Mouse (Mus musculus) neural tube, embryonic 11.5 days (tissue): ENCODE results near the gene Tmem30a. TPM values are rescaled to one million over a fixed set of nuclear protein-coding genes. Genes with fewer than 3 reads are reported as not detected.

Source experiments
- ATAC-seq: fragments of 200-750 bp; cut with Nextera tagmentation; 2 replicates; pipeline ENCODE4 v1.8.0; 2017; ENCODE audit warnings: moderate number of reproducible peaks, mild to moderate bottlenecking, moderate TSS enrichment, moderate library complexity; ENCODE audit not compliant: insufficient read depth, low FRiP score, low TSS enrichment
- DNase-seq: peaks from one replicate; pipeline ENCODE4 v3.0.0-alpha.2; 2015; ENCODE audit warnings: low spot score
- H3K27ac ChIP-seq: fragments of 300-500 bp; sonication (generic); 2 replicates; pipeline ENCODE4 v1.5.1; 2014; ENCODE audit warnings: low read depth, mild to moderate bottlenecking, low read length
- H3K27me3 ChIP-seq: fragments of 300-500 bp; sonication (generic); 2 replicates; pipeline ENCODE4 v1.6.1; 2014; ENCODE audit warnings: mild to moderate bottlenecking, low read length, mixed read lengths; ENCODE audit not compliant: control insufficient read depth, insufficient read depth
- H3K36me3 ChIP-seq: fragments of 300-500 bp; sonication (generic); 2 replicates; pipeline ENCODE4 v1.6.1; 2014; ENCODE audit warnings: mild to moderate bottlenecking, low read length, moderate library complexity, mixed read lengths; ENCODE audit not compliant: control insufficient read depth, insufficient read depth
- H3K4me1 ChIP-seq: fragments of 300-500 bp; sonication (generic); 2 replicates; pipeline ENCODE4 v1.6.1; 2014; ENCODE audit warnings: low read length, mixed read lengths; ENCODE audit not compliant: control insufficient read depth, insufficient read depth
- H3K4me2 ChIP-seq: fragments of 300-500 bp; sonication (generic); 2 replicates; pipeline ENCODE4 v1.6.1; 2014; ENCODE audit warnings: low read depth, mild to moderate bottlenecking, moderate library complexity
- H3K4me3 ChIP-seq: fragments of 300-500 bp; sonication (generic); 2 replicates; pipeline ENCODE4 v1.5.1; 2014; ENCODE audit warnings: low read depth, low read length
- H3K9ac ChIP-seq: fragments of 300-500 bp; sonication (generic); 2 replicates; pipeline ENCODE4 v1.6.1; 2014; ENCODE audit warnings: mild to moderate bottlenecking, low read length
- H3K9me3 ChIP-seq: fragments of 300-500 bp; sonication (generic); 2 replicates; pipeline ENCODE4 v1.6.1; 2016; ENCODE audit warnings: low read length; ENCODE audit not compliant: control insufficient read depth
- whole genome bisulfite sequencing: fragments of 180-500 bp; shearing (Covaris S2); extraction: QIAGEN DNeasy Blood & Tissue Kit; methylation state at CpG from one replicate; pipeline ENCODE4 v1.1.7; 2014; 5-methylcytosine and 5-hydroxymethylcytosine counted together
- polyA plus RNA-seq: library from polyadenylated mRNA; unstranded; fragments of >200 nt; fragmentation: Nextera tagmentation; extraction: Ambion mirVana; gene quantifications from 2 replicates; pipeline ENCODE4 v1.2.1, GENCODE M21; 2014

Gene Tmem30a
- polyA plus RNA-seq, 1 experiment from 2014 or later, result 100.0 TPM

- H3K9me3 ChIP-seq, result no peaks in the 10 kb centered on the region
- ATAC-seq, result no peak
Measured at GRCm38 (mm10) chr9:79806317-79807075, 13.2 kb upstream of the Tmem30a start.

GRCm38 (mm10) chr9:79805426-79805825, 12.1 kb upstream of the Tmem30a start:
- no peaks in the 10 kb centered on the region for H3K9me3 ChIP-seq
- 91% methylated on average over 10 of the region's 10 CpGs for WGBS
- no peaks in the 10 kb centered on the region for H3K4me1 ChIP-seq
- H3K9ac ChIP-seq, result no peak overlapping the region
- H3K27ac ChIP-seq, result no peak overlapping the region
- no peak overlapping the region for H3K4me3 ChIP-seq
- H3K36me3 ChIP-seq, result no peaks in the 10 kb centered on the region
- H3K27me3 ChIP-seq, result no peaks in the 10 kb centered on the region
- DNase-seq (no peak), ATAC-seq (no peak)
- H3K4me2 ChIP-seq, result no peak overlapping the region

More at GRCm38 (mm10) chr9:79806317-79807075, 13.2 kb upstream of the Tmem30a start:
- H3K27ac ChIP-seq, result no peak overlapping the region
- H3K27me3 ChIP-seq, result no peaks in the 10 kb centered on the region
- peak; percentile 16 for DNase-seq
- no peak overlapping the region for H3K9ac ChIP-seq
- no peak overlapping the region for H3K4me3 ChIP-seq
- H3K36me3 ChIP-seq, result no peaks in the 10 kb centered on the region
- H3K4me1 ChIP-seq, result no peaks in the 10 kb centered on the region
- 43% methylated on average over 12 of the region's 12 CpGs for WGBS
- H3K4me2 ChIP-seq, result no peak overlapping the region

DNA sequence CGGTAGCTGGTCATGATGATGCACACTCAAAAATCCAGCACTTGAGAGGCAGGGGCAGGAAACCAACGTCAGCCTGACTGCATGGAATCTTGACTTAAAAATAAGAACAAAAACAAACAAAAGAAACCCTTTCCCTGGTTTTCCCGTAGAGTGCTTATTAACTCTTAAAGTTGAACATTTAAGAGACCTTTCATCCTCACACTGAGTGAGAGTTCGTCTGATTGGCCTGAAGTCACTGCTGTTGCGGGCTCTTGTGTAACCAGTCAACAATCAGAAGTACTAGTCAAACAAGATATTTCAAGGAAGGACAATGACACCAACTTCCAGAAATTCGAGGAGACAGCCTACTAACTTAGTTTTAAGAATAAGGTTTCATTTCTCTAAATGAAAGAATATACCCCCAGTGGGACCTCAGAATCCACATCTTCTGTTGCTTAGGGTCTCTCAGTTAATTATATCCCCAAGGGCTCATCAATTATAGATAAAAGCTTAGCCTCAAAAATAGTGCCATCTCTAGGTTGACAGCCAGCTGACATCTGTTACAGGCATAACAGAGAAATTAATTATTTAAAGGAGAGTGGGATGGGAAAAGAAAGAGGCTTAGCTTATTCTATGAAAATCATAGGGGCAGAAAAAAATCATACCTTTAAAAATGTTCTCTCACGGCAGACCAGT, 3.3 kb upstream of the Tmem30a start:
- DNase-seq (no peak), ATAC-seq (no peak)
- Histone ChIP-seq H3K9ac (no peak overlapping the region), H3K4me3 (no peak overlapping the region), H3K27me3 (no peaks in the 10 kb centered on the region), H3K9me3 (no peaks in the 10 kb centered on the region), H3K27ac (no peak overlapping the region), H3K36me3 (no peaks in the 10 kb centered on the region), H3K4me1 (0 out of 2 replicates have a peak, but pooled peaks cover 2% of the 10 kb centered on the region), H3K4me2 (no peak overlapping the region)
- 75% methylated on average over 7 of the region's 7 CpGs for WGBS

- DNase-seq, result no peak
- no peaks in the 10 kb centered on the region for H3K27me3 ChIP-seq
- ATAC-seq, result no peak
- 0 out of 2 replicates have a peak, but pooled peaks cover 2% of the 10 kb centered on the region for H3K4me1 ChIP-seq
- WGBS, result 88% methylated on average over 1 of the region's 1 CpGs
- H3K4me2 ChIP-seq, result no peak overlapping the region
- no peak overlapping the region for H3K4me3 ChIP-seq
- no peaks in the 10 kb centered on the region for H3K9me3 ChIP-seq
- no peaks in the 10 kb centered on the region for H3K36me3 ChIP-seq
- no peak overlapping the region for H3K9ac ChIP-seq
- H3K27ac ChIP-seq, result no peak overlapping the region
Measured at GRCm38 (mm10) chr9:79795076-79795475, 1.8 kb upstream of the Tmem30a start.

DNA sequence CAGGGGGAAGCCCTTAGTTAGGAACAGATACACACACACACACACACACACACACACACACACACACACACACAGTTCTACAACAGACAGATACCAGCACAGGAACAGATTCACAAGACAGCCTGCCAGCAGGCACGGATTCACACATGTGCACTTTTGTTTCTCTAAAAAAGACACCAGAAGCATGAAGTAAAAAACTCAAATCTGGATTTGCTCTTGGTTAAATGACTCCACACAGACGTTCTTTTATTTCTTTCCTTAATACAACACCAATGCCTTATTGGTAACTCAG, 7.6 kb downstream of the Tmem30a start:
- H3K4me1 ChIP-seq, result peaks cover 3% of the 10 kb centered on the region; the same call in 1 of the 2 replicates
- DNase-seq (no peak), ATAC-seq (no peak)
- H3K36me3 ChIP-seq, result no peaks in the 10 kb centered on the region
- no peak overlapping the region for H3K4me2 ChIP-seq
- no peak overlapping the region for H3K27ac ChIP-seq
- H3K9me3 ChIP-seq, result no peaks in the 10 kb centered on the region
- H3K27me3 ChIP-seq, result no peaks in the 10 kb centered on the region
- no peak overlapping the region for H3K9ac ChIP-seq
- 80% methylated on average over 2 of the region's 2 CpGs for WGBS
- no peak overlapping the region for H3K4me3 ChIP-seq

DNA sequence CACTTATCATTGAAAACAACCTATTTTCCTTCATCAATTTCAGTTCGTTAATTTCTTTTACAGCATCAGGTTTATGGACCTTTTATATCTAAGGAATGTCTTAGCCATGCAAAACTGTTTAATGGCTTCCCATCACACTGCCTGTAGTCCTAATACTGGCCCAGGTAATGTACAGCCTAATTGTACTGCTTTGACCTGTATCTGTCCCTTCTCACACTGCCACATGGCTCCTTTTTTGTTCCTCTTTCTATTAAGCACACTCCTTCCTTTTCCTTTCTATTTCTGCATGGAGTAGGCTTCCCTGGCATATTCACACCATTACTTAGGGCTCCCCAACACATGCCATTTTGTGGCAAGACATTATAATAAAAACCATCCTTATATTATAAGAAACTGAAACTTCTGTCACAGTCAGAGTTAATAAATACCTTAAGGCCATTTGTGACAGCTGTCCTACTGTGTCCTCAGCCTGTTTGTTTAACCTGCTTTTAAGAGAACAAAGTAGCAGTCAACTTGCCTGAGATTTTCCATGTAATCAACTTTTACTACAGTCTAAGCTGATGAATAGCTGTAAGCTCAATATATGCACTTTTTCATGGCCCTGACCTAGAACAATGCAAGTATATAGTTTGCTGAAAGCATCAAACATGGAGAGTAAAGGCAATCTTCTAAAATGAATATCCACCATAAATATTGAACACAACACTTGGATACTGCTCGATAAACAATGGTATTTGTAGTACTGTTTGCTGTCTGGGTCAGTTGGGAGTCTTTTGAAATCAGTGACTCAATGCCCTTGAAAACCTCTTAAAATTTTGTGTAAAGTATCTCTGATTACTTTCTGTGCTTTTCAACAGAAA, 8.1 kb downstream of the Tmem30a start:
- Histone ChIP-seq H3K27ac (no peak overlapping the region), H3K9me3 (no peaks in the 10 kb centered on the region), H3K4me2 (no peak overlapping the region), H3K9ac (no peak overlapping the region), H3K36me3 (no peaks in the 10 kb centered on the region), H3K27me3 (no peaks in the 10 kb centered on the region), H3K4me3 (no peak overlapping the region), H3K4me1 (peaks cover 3% of the 10 kb centered on the region; the same call in 1 of the 2 replicates)
- DNase-seq (no peak), ATAC-seq (no peak)
- WGBS, result 72% methylated on average over 2 of the region's 2 CpGs

GRCm38 (mm10) chr9:79784439-79784838, 8.9 kb downstream of the Tmem30a start:
- ATAC-seq (no peak), DNase-seq (no peak)
- H3K4me1 ChIP-seq, result peaks cover 3% of the 10 kb centered on the region; the same call in 1 of the 2 replicates
- no peak overlapping the region for H3K4me3 ChIP-seq
- no peak overlapping the region for H3K4me2 ChIP-seq
- H3K9me3 ChIP-seq, result no peaks in the 10 kb centered on the region
- no peak overlapping the region for H3K27ac ChIP-seq
- no peaks in the 10 kb centered on the region for H3K27me3 ChIP-seq
- no peaks in the 10 kb centered on the region for H3K36me3 ChIP-seq
- no peak overlapping the region for H3K9ac ChIP-seq
- WGBS, result 48% methylated on average over 3 of the region's 3 CpGs

DNA sequence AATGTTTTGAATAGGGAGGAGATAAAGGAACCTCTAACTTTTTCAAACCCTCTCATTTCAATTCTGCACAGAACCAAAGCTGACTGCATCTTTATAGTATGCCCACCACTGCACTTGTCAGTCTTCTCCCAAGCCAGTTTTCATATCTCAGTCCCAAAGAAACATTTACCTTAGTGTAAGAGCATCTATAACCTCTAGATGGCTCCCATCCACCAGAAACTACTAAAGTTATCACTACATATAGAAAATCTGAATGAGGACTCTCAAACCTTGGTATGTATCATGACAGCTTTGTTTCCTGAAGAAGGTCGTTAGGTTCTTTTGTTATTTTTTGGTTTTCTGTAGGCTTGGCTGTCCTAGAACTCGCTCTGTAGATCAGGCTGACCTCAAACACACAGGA, 14.0 kb downstream of the Tmem30a start:
- no peak for DNase-seq
- no peak overlapping the region for H3K4me2 ChIP-seq
- no peak for ATAC-seq
- no peak overlapping the region for H3K9ac ChIP-seq
- H3K4me3 ChIP-seq, result no peak overlapping the region
- no peak overlapping the region for H3K27ac ChIP-seq
- no peaks in the 10 kb centered on the region for H3K36me3 ChIP-seq
- WGBS, result 80% methylated on average over 2 of the region's 2 CpGs
- no peaks in the 10 kb centered on the region for H3K9me3 ChIP-seq
- H3K4me1 ChIP-seq, result peaks cover under 1% of the 10 kb centered on the region; the same call in 1 of the 2 replicates
- H3K27me3 ChIP-seq, result no peaks in the 10 kb centered on the region
